Mouse (Mus musculus) kidney, postnatal 0 days (tissue): Measurements from ENCODE around the gene Gm29094. TPM values are rescaled to one million over a fixed set of nuclear protein-coding genes. Genes with fewer than 3 reads are reported as not detected.
A peak's percentile ranks its signal among the peaks of the same experiment; 100 is the strongest.
"Not testable (repeated sequence)": the region's sequence is repeated elsewhere in the genome, so short reads cannot be mapped to it uniquely, and the experiment has no call there.

ENCODE experiments used
- ATAC-seq: fragments of 200-750 bp; cut with Nextera tagmentation; replicated peaks from 2 replicates; pipeline ENCODE4 v1.8.0; 2017; ENCODE audit warnings: low read depth, moderate number of reproducible peaks, moderate TSS enrichment, moderate library complexity; ENCODE audit not compliant: low FRiP score
- DNase-seq: peaks from one replicate; pipeline ENCODE4 v3.0.0-alpha.2; 2016; ENCODE audit warnings: low spot score
- H3K27ac ChIP-seq: fragments of 300-500 bp; sonication (generic); 2 replicates; pipeline ENCODE4 v1.5.1; 2014; ENCODE audit warnings: mild to moderate bottlenecking
- H3K27me3 ChIP-seq: fragments of 300-500 bp; sonication (generic); 2 replicates; pipeline ENCODE4 v1.6.1; 2014; ENCODE audit warnings: low read length, mixed read lengths; ENCODE audit not compliant: insufficient read depth
- H3K36me3 ChIP-seq: fragments of 300-500 bp; sonication (generic); 2 replicates; pipeline ENCODE4 v1.6.1; 2014; ENCODE audit warnings: low read length, mixed read lengths; ENCODE audit not compliant: insufficient read depth
- H3K4me1 ChIP-seq: fragments of 300-500 bp; sonication (generic); replicated peaks from 2 replicates; pipeline ENCODE4 v1.6.1; 2014; ENCODE audit warnings: antibody characterized with exemption, low read length, mixed read lengths; ENCODE audit not compliant: insufficient read depth
- H3K4me2 ChIP-seq: fragments of 300-500 bp; sonication (generic); 2 replicates; pipeline ENCODE4 v1.6.1; 2014; ENCODE audit warnings: mild to moderate bottlenecking, low read length, moderate library complexity, mixed read lengths
- H3K4me3 ChIP-seq: fragments of 300-500 bp; sonication (generic); replicated peaks from 2 replicates; pipeline ENCODE4 v1.5.1; 2014; ENCODE audit warnings: low read depth, low read length
- H3K9ac ChIP-seq: fragments of 300-500 bp; sonication (generic); 2 replicates; pipeline ENCODE4 v1.6.1; 2014; ENCODE audit warnings: low read depth, low read length
- H3K9me3 ChIP-seq: fragments of 300-500 bp; sonication (generic); replicated peaks from 2 replicates; pipeline ENCODE4 v1.6.1; 2016; ENCODE audit warnings: low read length, inconsistent platforms, mixed read lengths
- CTCF ChIP-seq: IDR thresholded peaks from 2 replicates; pipeline ENCODE4 v1.5.1; 2016; ENCODE audit warnings: antibody characterized with exemption, low read depth, mild to moderate bottlenecking, moderate library complexity
- WGBS: fragments of 180-500 bp; shearing (Covaris S2); extraction: QIAGEN DNeasy Blood & Tissue Kit; methylation state at CpG from one replicate; pipeline ENCODE4 v1.1.7; 2014; 5-methylcytosine and 5-hydroxymethylcytosine counted together
- polyA plus RNA-seq: library from polyadenylated mRNA; unstranded; fragments of >200 nt; fragmentation: Nextera tagmentation; extraction: Ambion mirVana; gene quantifications from 2 replicates; pipeline ENCODE4 v1.2.1, GENCODE M21; 2015

Gm29094 gene
- 1.3 and 1.5 TPM in 2 replicates for polyA plus RNA-seq

DNA sequence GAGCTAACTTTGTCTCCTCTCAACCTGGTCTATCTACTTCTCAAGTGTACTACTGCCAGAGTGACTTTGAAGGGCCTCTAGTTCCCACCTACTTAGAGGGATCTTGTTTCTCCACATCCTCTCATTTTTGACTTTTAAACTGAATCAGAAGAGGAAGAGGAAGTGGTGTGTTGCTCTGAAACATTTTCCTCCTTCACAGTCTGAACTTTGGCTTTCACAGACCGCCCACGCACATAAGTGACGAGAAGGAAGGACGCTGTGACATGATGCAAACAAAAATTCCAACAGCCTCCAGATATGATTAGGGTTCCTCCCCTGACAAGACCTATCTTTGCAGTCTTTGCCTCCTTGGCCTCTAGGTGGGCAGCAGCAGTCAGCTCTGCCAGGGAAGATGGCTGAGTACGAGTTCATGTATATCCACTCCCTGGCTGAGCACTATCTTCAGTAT is at the start of gene Gm29094, which contains the start of gene Bcl2a1b:
Gene Gm29094, plus strand, starts transcription at position 411 of the 448 bp plus-strand sequence.
Gene Bcl2a1b, plus strand, starts transcription at position 241 of the 448 bp plus-strand sequence.
- H3K9me3 ChIP-seq, H3K36me3 ChIP-seq, H3K27me3 ChIP-seq, H3K9ac ChIP-seq, H3K4me1 ChIP-seq, H3K27ac ChIP-seq, DNase-seq, H3K4me2 ChIP-seq, ATAC-seq, H3K4me3 ChIP-seq: not testable (repeated sequence)
- 64% methylated on average over 5 of the region's 5 CpGs for WGBS

GRCm38 (mm10) chr9:89172539-89172938 is 26.6 kb upstream of the Gm29094 start:
- H3K27ac ChIP-seq, H3K9ac ChIP-seq, H3K4me1 ChIP-seq, H3K9me3 ChIP-seq, H3K4me3 ChIP-seq, DNase-seq, ATAC-seq, H3K36me3 ChIP-seq, H3K27me3 ChIP-seq, H3K4me2 ChIP-seq: not testable (repeated sequence)

GRCm38 (mm10) chr9:89178833-89179232 is 20.3 kb upstream of the Gm29094 start:
- H3K4me3 ChIP-seq, H3K9ac ChIP-seq, H3K27me3 ChIP-seq, H3K4me2 ChIP-seq, DNase-seq, H3K4me1 ChIP-seq, ATAC-seq, H3K36me3 ChIP-seq, H3K27ac ChIP-seq, H3K9me3 ChIP-seq: not testable (repeated sequence)
- peak; percentile 54; the same call in 1 of the 2 replicates for TF ChIP-seq CTCF
- WGBS = 26% methylated on average over 2 of the region's 3 CpGs

GRCm38 (mm10) chr9:89179469-89179868 is 19.7 kb upstream of the Gm29094 start:
- not testable (repeated sequence) for H3K4me2 ChIP-seq, H3K27ac ChIP-seq, H3K4me1 ChIP-seq, H3K4me3 ChIP-seq, H3K36me3 ChIP-seq, DNase-seq, H3K27me3 ChIP-seq, H3K9ac ChIP-seq, ATAC-seq, H3K9me3 ChIP-seq
- 89% methylated on average over 2 of the region's 4 CpGs for WGBS

GRCm38 (mm10) chr9:89187006-89187405 is 12.2 kb upstream of the Gm29094 start:
- H3K27me3 ChIP-seq, DNase-seq, H3K9ac ChIP-seq, H3K4me2 ChIP-seq, H3K36me3 ChIP-seq, H3K4me3 ChIP-seq, H3K4me1 ChIP-seq, H3K9me3 ChIP-seq, ATAC-seq, H3K27ac ChIP-seq: not testable (repeated sequence)
- 84% methylated on average over 15 of the region's 15 CpGs for WGBS

- not testable (repeated sequence) for ATAC-seq, H3K9ac ChIP-seq, DNase-seq, H3K9me3 ChIP-seq, H3K4me2 ChIP-seq, H3K27me3 ChIP-seq, H3K4me1 ChIP-seq, H3K27ac ChIP-seq, H3K4me3 ChIP-seq, H3K36me3 ChIP-seq
These were observed 3.7 kb upstream of the Gm29094 start for GRCm38 (mm10) chr9:89195483-89195882.

GRCm38 (mm10) chr9:89197509-89197908 is 1.7 kb upstream of the Gm29094 start:
- not testable (repeated sequence) for H3K4me1 ChIP-seq, H3K4me2 ChIP-seq, H3K9me3 ChIP-seq, H3K36me3 ChIP-seq, ATAC-seq, H3K27ac ChIP-seq, H3K27me3 ChIP-seq, H3K9ac ChIP-seq, H3K4me3 ChIP-seq, DNase-seq
- WGBS = 80% methylated on average over 1 of the region's 1 CpGs

DNA sequence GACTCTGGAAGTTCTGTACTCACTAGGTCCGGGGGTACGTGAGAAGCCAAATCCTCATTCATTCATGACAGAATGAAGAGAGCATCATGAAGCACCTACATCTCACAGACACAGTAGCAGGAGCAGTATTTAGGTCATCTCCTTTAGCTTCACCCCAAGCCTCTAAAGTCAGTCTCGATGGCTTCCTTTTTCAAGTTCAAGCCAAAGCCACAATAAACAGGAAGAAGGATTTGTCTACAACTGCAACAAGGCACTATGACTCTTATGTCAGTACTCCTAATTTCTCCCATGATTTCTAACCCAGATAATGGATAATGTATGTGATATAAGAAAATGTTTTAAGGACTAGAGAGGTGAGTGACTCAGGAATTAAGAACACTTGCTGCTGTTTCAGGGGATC is 830 bp upstream of the Gm29094 start:
- not testable (repeated sequence) for H3K9ac ChIP-seq, DNase-seq, H3K4me3 ChIP-seq, H3K4me2 ChIP-seq, H3K9me3 ChIP-seq, H3K36me3 ChIP-seq, H3K4me1 ChIP-seq, ATAC-seq, H3K27ac ChIP-seq, H3K27me3 ChIP-seq
- WGBS = 88% methylated on average over 3 of the region's 3 CpGs

DNA sequence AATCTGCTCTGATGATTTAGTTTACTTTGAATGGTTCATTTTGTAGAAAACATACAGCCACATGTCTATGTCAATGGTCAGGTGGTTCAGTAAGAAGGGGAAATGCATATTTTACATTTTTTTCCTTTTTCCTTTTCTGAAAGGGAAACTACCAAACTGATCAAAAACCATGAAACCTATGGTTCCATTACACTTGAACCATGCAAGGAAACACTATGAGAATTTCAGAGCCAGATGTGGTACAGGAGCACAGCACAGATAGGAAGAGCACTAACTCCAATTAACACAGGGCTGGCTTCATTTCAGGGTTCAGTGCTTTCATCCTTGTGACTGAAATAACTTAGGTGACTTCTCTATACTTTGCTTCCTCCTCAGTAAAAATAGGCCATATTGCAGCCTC is 3.1 kb downstream of the Gm29094 start:
- H3K4me1 ChIP-seq, H3K9me3 ChIP-seq, H3K4me2 ChIP-seq, H3K27me3 ChIP-seq, DNase-seq, H3K9ac ChIP-seq, H3K36me3 ChIP-seq, H3K4me3 ChIP-seq, ATAC-seq, H3K27ac ChIP-seq: not testable (repeated sequence)

GRCm38 (mm10) chr9:89208939-89209338 is 9.8 kb downstream of the Gm29094 start:
- H3K36me3 ChIP-seq, H3K27ac ChIP-seq, H3K27me3 ChIP-seq, H3K9me3 ChIP-seq, H3K4me1 ChIP-seq, H3K4me3 ChIP-seq, ATAC-seq, DNase-seq, H3K9ac ChIP-seq, H3K4me2 ChIP-seq: not testable (repeated sequence)
- 92% methylated on average over 1 of the region's 1 CpGs for WGBS
